Mouse (Mus musculus): ENCODE results near the gene Fam228b.

DNA sequence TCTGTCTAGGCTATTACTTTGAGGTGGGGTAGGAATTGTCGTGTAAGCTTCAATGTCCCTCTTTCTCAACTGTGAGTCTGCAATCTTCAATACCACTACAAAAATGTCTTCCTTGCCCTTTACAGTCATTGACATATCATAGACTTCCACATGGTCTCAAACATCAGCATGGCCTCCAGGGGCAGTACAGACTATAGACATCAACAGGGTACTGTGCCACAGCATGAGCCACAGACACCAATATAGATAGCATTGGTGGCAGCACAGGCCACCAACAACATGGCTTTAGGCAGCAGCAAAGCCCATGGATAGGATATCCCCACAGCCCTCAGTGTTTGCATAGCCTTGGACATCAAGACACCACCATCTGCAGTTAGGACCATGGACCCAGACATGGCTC, 12.2 kb upstream of the Fam228b start:
- no peak for TF ChIP-seq POLR2A (IDR thresholded peaks at IDR 0.05; ENCODE audit: borderline replicate concordance, extremely low read depth, low read depth, low read length)
- no peak for TF ChIP-seq CTCF (IDR thresholded peaks at IDR 0.05; ENCODE audit: insufficient read depth, low read length)
